Mouse (Mus musculus): ENCODE data around the gene Adcy9.
A peak's percentile ranks its signal among the peaks of the same experiment; 100 is the strongest.

Adcy9 gene

DNA sequence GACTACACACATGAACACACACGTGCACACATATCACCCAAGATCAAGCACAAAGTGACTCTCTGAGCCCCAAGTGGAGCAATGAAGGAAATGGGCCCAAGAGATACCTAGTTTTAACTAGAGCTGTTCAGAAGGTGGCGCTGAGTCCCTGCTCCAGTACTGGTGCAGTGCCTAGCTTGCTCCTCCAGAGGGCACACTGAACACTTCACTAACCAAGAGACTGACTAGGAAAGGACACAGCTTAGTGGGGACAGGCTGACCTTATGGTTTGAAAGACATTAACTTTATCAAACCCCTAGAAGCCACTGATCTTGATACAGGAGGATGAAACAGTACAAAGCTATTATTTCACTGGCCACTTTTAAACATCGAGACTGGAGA, 104.2 kb downstream of the Adcy9 start:
- peak; percentile 81 to 88 for DNase-seq

DNA sequence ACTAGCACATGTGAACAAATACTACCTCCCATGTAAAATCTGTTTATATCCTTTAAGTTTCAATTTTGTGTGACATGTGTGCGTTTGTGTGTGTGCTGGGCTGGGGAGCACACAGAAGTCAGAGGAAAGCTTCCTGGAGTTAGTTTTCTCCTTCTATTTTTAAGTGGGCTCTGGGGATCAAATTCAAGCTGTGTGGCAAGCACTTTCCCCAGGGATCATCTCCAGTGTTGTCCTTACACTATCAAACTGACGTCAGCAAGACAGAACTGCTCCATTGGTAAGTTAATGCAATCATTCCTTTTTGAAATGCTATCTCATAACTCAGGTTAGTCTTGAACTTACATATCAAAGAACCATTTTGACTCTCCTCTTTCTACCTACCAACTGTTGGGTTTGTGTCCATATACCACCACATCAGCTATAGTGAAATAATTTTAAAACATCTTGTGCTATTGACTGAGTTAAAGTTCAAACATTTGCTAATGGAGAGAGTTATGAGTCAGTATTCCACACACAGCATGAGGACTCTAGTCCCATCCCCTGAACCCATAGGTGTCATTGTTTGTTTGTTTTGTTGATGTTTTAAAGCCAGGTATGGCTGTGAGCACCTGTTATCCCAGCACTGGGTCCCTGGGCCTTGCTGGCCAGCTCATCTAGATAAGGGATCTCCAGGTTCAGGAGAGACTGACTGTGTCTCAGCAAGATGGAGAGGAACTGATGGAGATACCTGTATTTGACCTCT, 104.8 kb downstream of the Adcy9 start:
- DNase-seq: no peak

DNA sequence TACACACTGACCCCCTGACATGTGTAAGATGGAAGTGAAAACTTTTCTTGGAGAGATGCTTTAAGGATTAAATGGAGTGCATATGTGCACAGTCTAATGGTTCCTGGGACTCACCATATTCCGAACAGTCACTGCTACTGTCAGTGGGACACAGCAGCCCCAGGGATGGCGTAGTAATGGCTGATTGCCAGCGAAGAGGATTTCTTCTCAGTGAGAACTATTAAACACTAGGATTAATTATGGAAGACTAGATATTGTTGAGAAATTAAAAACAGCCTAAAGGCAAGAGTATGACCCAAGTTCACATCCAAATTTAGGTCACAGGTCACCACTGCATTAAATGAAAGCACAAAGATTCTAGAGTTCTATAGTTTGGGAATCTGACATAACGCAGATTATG, 105.4 kb downstream of the Adcy9 start:
- DNase-seq: no peak

- DNase-seq: no peak
Measured at GRCm38 (mm10) chr16:4312018-4312417, 108.3 kb downstream of the Adcy9 start.

GRCm38 (mm10) chr16:4311608-4312007, 108.7 kb downstream of the Adcy9 start:
- no peak for DNase-seq

- DNase-seq: no peak
Measured at GRCm38 (mm10) chr16:4307795-4308194, 112.5 kb downstream of the Adcy9 start.

DNA sequence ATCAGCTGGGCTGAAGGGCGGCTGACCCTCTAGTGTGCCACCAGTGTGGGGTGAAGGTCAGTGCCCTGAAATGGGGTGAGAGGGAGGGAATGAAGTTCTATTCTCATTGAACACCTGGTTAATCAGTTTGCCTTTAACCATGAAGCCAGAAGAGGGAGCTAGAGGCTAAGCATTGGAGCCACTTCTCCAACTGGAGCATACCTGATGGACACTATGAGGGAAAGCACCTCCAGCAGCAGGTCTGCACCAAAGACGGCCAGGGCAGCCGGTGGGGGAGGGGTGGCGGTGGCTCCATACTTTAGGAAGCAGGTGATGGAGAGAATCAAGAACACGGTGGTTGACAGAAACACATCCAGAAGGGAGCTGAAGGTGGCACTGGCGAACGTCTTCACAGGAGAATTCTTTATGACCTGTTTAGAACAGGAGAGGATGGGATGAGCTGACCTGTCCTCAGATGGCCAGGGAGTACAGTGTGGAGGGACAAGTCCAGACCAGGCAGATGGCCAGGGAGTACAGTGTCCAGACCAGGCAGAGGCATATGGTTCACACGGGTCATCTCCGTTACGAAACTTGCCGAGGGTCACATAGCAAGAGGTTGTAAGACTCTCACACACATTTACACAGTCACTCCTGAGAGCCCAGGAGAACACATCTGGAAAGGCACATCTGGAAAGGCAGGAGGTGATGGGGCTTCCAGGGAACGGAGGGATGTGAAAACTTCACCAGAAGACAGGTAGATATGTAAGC, 115.9 kb downstream of the Adcy9 start:
- DNase-seq: peak; percentile 33 to 40

DNA sequence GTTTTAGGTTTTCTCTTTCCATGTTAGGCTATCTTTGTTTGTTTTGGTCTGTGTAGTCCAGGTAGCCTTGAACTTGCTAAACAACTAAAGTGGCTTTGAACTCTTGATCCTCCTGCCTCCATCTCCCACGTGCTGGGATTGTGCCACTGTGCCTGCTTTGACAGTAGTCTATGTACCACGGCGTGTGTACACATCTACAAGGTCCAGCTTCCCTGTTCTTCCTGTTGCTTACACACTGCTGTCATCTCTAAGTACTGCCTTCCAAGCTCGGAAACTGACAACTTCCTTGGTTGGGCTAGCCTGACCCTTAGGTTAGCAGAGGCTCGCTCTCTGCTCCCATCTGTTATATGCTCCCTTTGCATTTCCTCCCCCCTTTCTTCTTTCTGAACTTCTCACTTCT, 116.7 kb downstream of the Adcy9 start:
- DNase-seq: no peak

GRCm38 (mm10) chr16:4300280-4300679, 120.0 kb downstream of the Adcy9 start:
- no peak for DNase-seq

DNA sequence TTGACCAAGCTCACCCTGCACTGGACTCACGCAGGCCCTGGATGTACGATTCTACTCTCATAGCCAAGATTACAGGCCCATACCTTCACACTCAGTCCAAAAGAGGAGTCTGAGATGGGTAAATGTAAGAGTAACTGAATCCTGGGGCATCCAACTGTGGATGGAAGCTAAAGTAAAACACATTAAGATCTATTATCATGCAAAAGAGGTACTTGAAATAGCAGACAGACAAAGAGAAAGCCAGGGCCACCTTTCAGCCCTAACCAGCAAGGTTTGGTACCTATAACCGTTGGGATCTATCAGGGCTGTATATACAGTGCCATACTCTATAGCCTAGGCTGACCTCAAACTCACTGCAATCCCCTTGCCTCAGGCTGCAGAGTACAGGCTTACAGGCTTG, 127.0 kb downstream of the Adcy9 start:
- no peak for DNase-seq

DNA sequence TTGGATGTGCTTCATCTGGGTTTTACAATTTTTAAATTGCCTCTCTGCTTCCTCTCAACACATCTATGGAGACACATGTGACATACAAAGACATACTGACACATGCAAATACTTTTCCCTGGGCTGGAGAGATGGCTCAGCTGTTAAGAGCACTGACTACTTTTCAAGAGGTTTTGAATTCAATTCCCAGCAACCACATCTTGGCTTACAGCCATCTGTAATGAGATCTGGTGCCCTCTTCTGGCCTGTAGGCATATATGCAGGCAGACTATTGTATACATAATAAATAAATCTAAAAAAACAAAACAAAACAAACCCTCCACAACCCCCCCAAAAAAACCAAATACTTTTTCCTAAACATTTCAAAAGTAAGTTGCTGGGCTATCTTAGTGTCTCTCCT, 130.8 kb downstream of the Adcy9 start:
- DNase-seq: peak in 1 of 2 experiments; percentile 37

- no peak for DNase-seq
Measured at GRCm38 (mm10) chr16:4286593-4286992, 133.7 kb downstream of the Adcy9 start.

DNA sequence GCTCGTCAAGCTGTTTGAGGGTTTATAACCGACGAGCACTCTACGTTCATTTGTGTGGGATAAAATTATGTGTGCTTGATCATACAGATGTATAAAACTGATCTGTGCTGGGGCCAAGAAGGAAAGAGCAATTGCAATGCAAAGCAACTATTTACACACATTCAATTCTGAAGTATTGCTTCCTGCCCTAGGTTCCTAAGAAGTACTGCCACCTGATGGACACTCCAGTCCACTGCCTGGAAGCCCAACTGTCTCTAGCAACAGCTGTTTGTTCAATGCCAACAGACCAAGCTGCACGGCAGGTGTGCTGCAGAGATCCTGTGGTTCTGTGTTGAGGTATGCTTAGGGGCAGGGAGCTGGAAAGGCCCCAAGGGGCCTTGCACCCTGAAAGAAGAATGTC, 135.0 kb downstream of the Adcy9 start:
- no peak for DNase-seq

DNA sequence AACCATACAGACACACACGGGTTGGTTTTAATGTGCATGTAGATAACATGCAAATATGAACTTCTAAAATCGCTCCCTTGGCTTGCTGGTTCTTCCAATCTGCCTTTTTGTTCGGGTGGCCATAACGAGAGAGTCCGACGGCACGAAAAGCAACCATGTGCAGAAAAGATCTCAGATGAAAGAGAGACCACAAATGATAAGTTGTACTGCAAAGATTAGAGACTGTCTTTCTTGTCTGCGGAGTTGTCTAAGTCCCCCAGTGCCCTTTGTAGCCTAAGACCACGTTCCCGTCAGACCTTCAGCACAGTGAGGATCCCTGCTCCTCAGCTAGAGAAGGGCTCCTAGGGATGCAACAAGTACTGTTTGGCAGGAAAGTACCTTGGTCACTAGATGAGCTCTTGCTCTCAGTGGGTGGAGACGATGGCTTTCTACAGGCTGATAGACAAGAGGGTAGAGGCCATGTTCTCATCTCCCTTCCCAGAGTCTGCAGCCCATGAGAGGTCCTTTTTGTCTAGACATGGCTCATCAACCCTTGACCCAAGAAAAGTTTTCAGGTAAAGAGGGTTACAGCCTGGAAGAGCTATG, 136.9 kb downstream of the Adcy9 start:
- DNase-seq: no peak

GRCm38 (mm10) chr16:4281470-4281869, 138.8 kb downstream of the Adcy9 start:
- no peak for DNase-seq

DNA sequence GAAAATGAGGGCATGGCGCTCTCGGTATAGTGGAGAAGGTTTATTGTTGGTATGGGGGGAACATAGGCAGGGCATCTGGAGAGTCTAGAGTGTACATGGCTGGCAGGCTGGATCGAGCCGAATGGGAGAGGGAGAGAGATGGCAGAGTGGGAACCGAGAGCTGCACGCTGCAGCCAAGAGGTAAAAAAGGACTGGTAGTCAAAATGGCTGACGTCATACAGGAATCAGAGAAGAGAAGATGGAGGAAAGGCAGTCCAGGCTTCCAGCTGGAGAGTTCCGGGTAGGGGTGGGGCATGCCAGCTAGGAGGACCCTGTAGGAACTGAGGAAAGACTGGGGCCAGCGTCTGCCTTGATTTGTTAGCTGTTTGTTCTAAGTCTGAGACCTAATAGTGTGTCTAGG, 139.3 kb downstream of the Adcy9 start:
- no peak for DNase-seq

- no peak for DNase-seq
Measured at GRCm38 (mm10) chr16:4279601-4280000, 140.7 kb downstream of the Adcy9 start.

DNA sequence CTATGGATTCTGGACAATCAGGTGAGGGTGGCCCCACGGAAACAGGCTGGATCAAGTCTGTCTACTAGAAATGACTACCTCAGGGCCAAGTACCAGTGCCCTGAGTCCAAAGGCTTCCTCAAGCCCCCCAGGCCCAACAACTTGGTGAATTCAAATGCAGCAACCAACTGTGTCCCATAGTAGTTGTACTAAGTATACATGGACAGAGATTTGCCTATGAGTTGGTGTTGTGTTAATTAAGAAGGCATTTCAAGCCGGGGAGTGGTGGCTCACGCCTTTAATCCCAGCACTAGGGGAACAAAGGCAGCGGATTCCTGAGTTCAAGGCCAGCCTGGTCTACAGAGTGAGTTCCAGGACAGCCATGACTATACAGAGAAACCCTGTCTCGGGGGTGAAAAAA, 143.7 kb downstream of the Adcy9 start:
- DNase-seq: no peak

DNA sequence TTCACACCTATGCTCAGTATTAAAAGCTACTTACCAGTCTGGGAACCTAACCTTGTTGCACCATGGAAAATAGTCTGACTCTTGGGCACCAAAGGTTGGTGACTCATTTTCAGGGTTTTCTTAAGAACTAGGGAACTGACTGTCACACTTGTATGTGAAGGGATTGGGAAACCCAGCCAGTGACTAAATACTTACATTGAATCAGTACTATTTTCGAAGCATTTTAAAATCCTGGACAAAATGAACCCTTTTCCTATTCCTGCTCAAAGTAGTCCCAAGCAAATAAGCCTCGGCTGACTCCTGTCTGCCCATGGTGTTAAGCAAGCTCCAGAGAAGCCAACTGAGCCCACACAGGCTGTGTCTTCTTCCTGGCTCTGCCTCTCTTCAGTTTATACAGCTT, 144.1 kb downstream of the Adcy9 start:
- DNase-seq: no peak

- peak in 1 of 2 experiments; percentile 31 for DNase-seq
Measured at GRCm38 (mm10) chr16:4273702-4274476, 146.4 kb downstream of the Adcy9 start.

DNA sequence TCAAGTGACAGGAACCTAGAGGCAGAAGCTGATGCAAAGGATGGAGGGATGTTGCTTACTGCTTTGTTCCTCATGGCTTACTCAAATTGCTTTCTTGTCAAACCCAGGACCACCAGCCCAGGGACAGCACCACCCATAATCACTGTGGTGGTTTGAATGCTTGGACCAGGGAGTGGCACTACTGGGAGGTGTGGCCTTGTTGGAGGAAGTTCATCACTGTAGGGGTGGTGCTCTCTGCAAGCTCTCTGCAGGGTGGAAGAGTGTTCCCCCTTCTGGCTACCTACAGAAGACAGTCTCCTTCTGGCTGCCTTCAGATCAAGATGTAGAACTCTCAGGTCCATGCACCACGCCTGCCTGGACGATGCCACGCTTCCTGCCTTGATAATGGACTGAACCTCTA, 148.0 kb downstream of the Adcy9 start:
- no peak for DNase-seq

DNA sequence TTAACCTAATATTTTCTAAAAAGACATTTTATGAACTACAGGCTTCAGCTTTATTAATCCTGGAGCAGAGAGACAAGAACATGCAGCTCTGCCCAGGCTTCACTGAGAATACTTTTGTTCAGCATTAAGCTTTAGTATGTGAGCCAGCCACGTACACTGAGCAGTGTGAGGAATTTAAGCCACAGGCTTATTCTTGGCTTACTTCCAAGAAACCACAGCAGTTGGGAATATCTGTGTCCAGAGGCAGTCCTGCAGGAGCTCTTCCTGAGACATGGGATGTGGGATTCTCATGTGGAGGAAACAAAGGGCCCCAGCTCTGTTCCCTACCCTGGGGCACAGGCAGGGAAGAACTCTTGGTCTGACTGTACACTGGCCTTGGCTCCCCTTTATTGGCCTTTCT, 149.4 kb downstream of the Adcy9 start:
- DNase-seq: no peak
